9 mouse cellular contexts compared by ENCODE assay signal in the genomic region with DNA sequence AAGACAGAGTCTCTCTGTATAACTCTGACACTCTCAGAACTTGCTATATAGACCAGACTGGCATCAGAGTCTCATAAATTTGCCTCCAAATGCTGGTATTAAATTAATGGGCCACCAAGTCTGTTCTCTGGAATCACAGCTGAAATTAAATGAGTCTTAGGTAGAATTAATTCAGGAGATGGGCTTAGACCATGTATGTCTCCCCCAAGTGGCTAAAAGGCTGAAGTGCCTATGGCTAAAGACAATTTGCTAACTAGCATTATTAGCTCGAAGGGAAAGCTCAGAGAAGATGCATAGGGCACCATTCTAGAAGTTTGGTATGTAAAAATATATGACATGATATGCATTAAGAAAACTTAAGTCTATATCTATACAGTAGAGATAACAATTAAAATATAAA. TPM values are rescaled to one million over a fixed set of nuclear protein-coding genes. Genes with fewer than 3 reads are reported as not detected.
DNase-seq lines count a peak whose midpoint lies in the region; ATAC-seq and TF ChIP-seq lines count a peak whose summit lies in the region.
"Had no signal": no experiment of that assay in that cellular context is flagged by ENCODE, and none has a peak within 500 bp of the region (broad histone marks: within the 10 kb centered on the region; RNA-seq: fewer than 3 reads in every experiment).

No protein-coding gene starts in this region.

- H3K9ac ChIP-seq in forebrain, postnatal 0 days, result no peak overlapping the region
- no peak overlapping the region for H3K9ac ChIP-seq in neural tube, embryonic 14.5 days (replicated peaks; ENCODE audit: low read depth, low read length)
- H3K9ac ChIP-seq: embryonic facial prominence, embryonic 12.5 days had no signal

- H3K4me1 ChIP-seq in E14TG2a.4 (replicated peaks; ENCODE audit: low read depth, low read length), result no peaks in the 10 kb centered on the region
- no peaks in the 10 kb centered on the region for H3K4me1 ChIP-seq in forebrain, postnatal 0 days (ENCODE audit: insufficient read depth)
- no peaks in the 10 kb centered on the region for H3K4me1 ChIP-seq in neural tube, embryonic 14.5 days (ENCODE audit: control insufficient read depth, insufficient read depth, low read length)
- H3K4me1 ChIP-seq: embryonic facial prominence, embryonic 12.5 days had no signal

- peak; percentile 95 for TF ChIP-seq CTCF in E14TG2a.4 (conservative IDR thresholded peaks at IDR 0.05; ENCODE audit: low read length)
- TF ChIP-seq CTCF in forebrain, postnatal 0 days (IDR thresholded peaks at IDR 0.05; ENCODE audit: low read depth), result peak; percentile 87

- no peak overlapping the region for H3K4me3 ChIP-seq in E14TG2a.4 (replicated peaks; ENCODE audit: low read length)
- no peak overlapping the region for H3K4me3 ChIP-seq in forebrain, postnatal 0 days (ENCODE audit: low read depth, low read length)
- no peak overlapping the region for H3K4me3 ChIP-seq in neural tube, embryonic 14.5 days (ENCODE audit: low read depth, low read length)
- H3K4me3 ChIP-seq: embryonic facial prominence, embryonic 12.5 days had no signal

- no peaks in the 10 kb centered on the region for H3K9me3 ChIP-seq in E14TG2a.4 (ENCODE audit: low read length)
- H3K9me3 ChIP-seq in forebrain, postnatal 0 days (ENCODE audit: low read length), result no peaks in the 10 kb centered on the region
- H3K9me3 ChIP-seq in neural tube, embryonic 14.5 days (ENCODE audit: control insufficient read depth, low read length), result no peaks in the 10 kb centered on the region
- H3K9me3 ChIP-seq: embryonic facial prominence, embryonic 12.5 days had no signal

- peak; percentile 73 for ATAC-seq in forebrain, postnatal 0 days
- peak; percentile 46; the same call in 1 of the 2 replicates for ATAC-seq in neural tube, embryonic 14.5 days (ENCODE audit: low read depth)

- 18% methylated on average over 1 of the region's 1 CpGs for WGBS in forebrain, postnatal 0 days
- 31% methylated on average over 1 of the region's 1 CpGs for WGBS in neural tube, embryonic 14.5 days

- no peaks in the 10 kb centered on the region for H3K36me3 ChIP-seq in E14TG2a.4 (ENCODE audit: insufficient read depth, low read length)
- peaks cover 10% of the 10 kb centered on the region; the same call in 1 of the 2 replicates for H3K36me3 ChIP-seq in forebrain, postnatal 0 days (ENCODE audit: insufficient read depth)
- H3K36me3 ChIP-seq in neural tube, embryonic 14.5 days (ENCODE audit: control insufficient read depth, insufficient read depth, low read length), result no peaks in the 10 kb centered on the region

- DNase-seq in left cerebral cortex, adult 18-20 months (ENCODE audit: low spot score in 2 of 2), result peak; percentile 24 to 53
- DNase-seq in left cerebral cortex, adult 11 months (ENCODE audit: low spot score), result no peak
- peak; percentile 78 for DNase-seq in brain, adult 2 months (ENCODE audit: low read depth, low spot score)
- DNase-seq in forebrain, postnatal 0 days, result peak; percentile 83
- peak; percentile 36 for DNase-seq in layer of hippocampus, adult 9-10 months (ENCODE audit: low spot score)
- DNase-seq in ovary, adult 18-20 months (ENCODE audit: low spot score), result no peak

- H3K4me2 ChIP-seq in forebrain, postnatal 0 days (ENCODE audit: low read depth), result no peak overlapping the region
- H3K4me2 ChIP-seq in neural tube, embryonic 14.5 days (ENCODE audit: low read depth, low read length), result no peak overlapping the region
- H3K4me2 ChIP-seq: embryonic facial prominence, embryonic 12.5 days had no signal

- no peaks in the 10 kb centered on the region for H3K27me3 ChIP-seq in E14TG2a.4 (ENCODE audit: insufficient read depth, low read length)
- H3K27me3 ChIP-seq in forebrain, postnatal 0 days (ENCODE audit: insufficient read depth, low read length), result no peaks in the 10 kb centered on the region
- no peaks in the 10 kb centered on the region for H3K27me3 ChIP-seq in neural tube, embryonic 14.5 days (ENCODE audit: control insufficient read depth, insufficient read depth, low read length)
- H3K27me3 ChIP-seq: embryonic facial prominence, embryonic 12.5 days had no signal

- H3K27ac ChIP-seq in forebrain, postnatal 0 days (ENCODE audit: low read depth, low read length), result no peak overlapping the region
- H3K27ac ChIP-seq in neural tube, embryonic 14.5 days (ENCODE audit: low read depth, low read length), result no peak overlapping the region
- H3K27ac ChIP-seq: embryonic facial prominence, embryonic 12.5 days had no signal

RNA-seq across cellular contexts. Expression of a gene that starts 29.7 kb away (rescaled TPM):
- 10 to 100 TPM; 17.1 to 18.9 TPM for total RNA-seq in left cerebral cortex, adult 18-20 months (2021)
- total RNA-seq in forebrain, postnatal 0 days (2014; rRNA removed), result 113 and 123 TPM in 2 replicates
- polyA plus RNA-seq in forebrain, postnatal 0 days (2015; fragmentation: Nextera tagmentation; extraction: Ambion mirVana), result 97.5 and 101 TPM in 2 replicates
- 116 and 120 TPM in 2 replicates for polyA plus RNA-seq in neural tube, embryonic 14.5 days (2014; fragmentation: Nextera tagmentation; extraction: Ambion mirVana)

RNA-seq across cellular contexts. Expression of a gene that starts 30.2 kb away (rescaled TPM):
- not detected for total RNA-seq in left cerebral cortex, adult 18-20 months (2021)
- total RNA-seq in forebrain, postnatal 0 days (2014; rRNA removed), result 0.23 TPM in 1 of 2 replicates, not detected in the other
- 0.33 and 0.62 TPM in 2 replicates for polyA plus RNA-seq in forebrain, postnatal 0 days (2015; fragmentation: Nextera tagmentation; extraction: Ambion mirVana)
- polyA plus RNA-seq in neural tube, embryonic 14.5 days (2014; fragmentation: Nextera tagmentation; extraction: Ambion mirVana), result 0.73 and 0.92 TPM in 2 replicates

RNA-seq across cellular contexts. Expression of a gene that starts 54.8 kb away (rescaled TPM):
- total RNA-seq in left cerebral cortex, adult 18-20 months (2021), result 1 to 10 TPM; 5.0 to 5.8 TPM
- total RNA-seq in forebrain, postnatal 0 days (2014; rRNA removed), result 6.8 and 8.6 TPM in 2 replicates
- polyA plus RNA-seq in forebrain, postnatal 0 days (2015; fragmentation: Nextera tagmentation; extraction: Ambion mirVana), result 14.7 and 18.8 TPM in 2 replicates
- 9.0 and 23.0 TPM in 2 replicates for polyA plus RNA-seq in neural tube, embryonic 14.5 days (2014; fragmentation: Nextera tagmentation; extraction: Ambion mirVana)

RNA-seq across cellular contexts. Expression of a gene that starts 57.0 kb away (rescaled TPM):
- total RNA-seq in left cerebral cortex, adult 18-20 months (2021), result 10 to 100 TPM; 39.9 to 43.4 TPM
- total RNA-seq in forebrain, postnatal 0 days (2014; rRNA removed), result 19.7 and 21.6 TPM in 2 replicates
- 6.4 and 9.1 TPM in 2 replicates for polyA plus RNA-seq in forebrain, postnatal 0 days (2015; fragmentation: Nextera tagmentation; extraction: Ambion mirVana)
- 11.4 and 14.5 TPM in 2 replicates for polyA plus RNA-seq in neural tube, embryonic 14.5 days (2014; fragmentation: Nextera tagmentation; extraction: Ambion mirVana)

Comparison
In these comparisons a context has a peak if more than half of its experiments do, and no peak if none do; other contexts are left out.
1. DNase-seq: peak in left cerebral cortex, adult 18-20 months (2 of 2), brain, adult 2 months (single experiment), forebrain, postnatal 0 days (single experiment) and layer of hippocampus, adult 9-10 months (single experiment); none in left cerebral cortex, adult 11 months (single experiment) and ovary, adult 18-20 months (single experiment).